Mouse (Mus musculus) liver, postnatal 0 days (tissue): Measurements from ENCODE around the gene St6galnac5. TPM values are rescaled to one million over a fixed set of nuclear protein-coding genes. Genes with fewer than 3 reads are reported as not detected.

Experiments
- ATAC-seq: fragments of 200-750 bp; cut with Nextera tagmentation; 2 replicates; pipeline ENCODE4 v1.8.0; 2017; ENCODE audit warnings: mild to moderate bottlenecking, moderate library complexity
- DNase-seq: peaks from one replicate; pipeline ENCODE4 v3.0.0-alpha.2; 2016
- H3K27ac ChIP-seq: fragments of 300-500 bp; sonication (generic); 2 replicates; pipeline ENCODE4 v1.5.1; 2014; ENCODE audit warnings: antibody characterized with exemption, moderate library complexity, mild to moderate bottlenecking, low read depth
- H3K27me3 ChIP-seq: fragments of 300-500 bp; sonication (generic); 2 replicates; pipeline ENCODE4 v1.6.1; 2014; ENCODE audit warnings: low read length, control low read depth, mixed read lengths; ENCODE audit not compliant: insufficient read depth
- H3K36me3 ChIP-seq: fragments of 300-500 bp; sonication (generic); replicated peaks from 2 replicates; pipeline ENCODE4 v1.6.1; 2014; ENCODE audit warnings: mild to moderate bottlenecking, control low read depth, low read length, moderate library complexity, mixed read lengths; ENCODE audit not compliant: insufficient read depth
- H3K4me1 ChIP-seq: fragments of 300-500 bp; sonication (generic); 2 replicates; pipeline ENCODE4 v1.6.1; 2014; ENCODE audit warnings: antibody characterized with exemption, mild to moderate bottlenecking, control low read depth; ENCODE audit not compliant: insufficient read depth
- H3K4me2 ChIP-seq: fragments of 300-500 bp; sonication (generic); 2 replicates; pipeline ENCODE4 v1.6.1; 2014; ENCODE audit warnings: low read depth, mild to moderate bottlenecking, low read length, moderate library complexity, mixed read lengths
- H3K4me3 ChIP-seq: fragments of 300-500 bp; sonication (generic); 2 replicates; pipeline ENCODE4 v1.5.1; 2014; ENCODE audit warnings: low read depth, low read length
- H3K9ac ChIP-seq: fragments of 300-500 bp; sonication (generic); replicated peaks from 2 replicates; pipeline ENCODE4 v1.6.1; 2014; ENCODE audit warnings: mild to moderate bottlenecking, moderate library complexity
- H3K9me3 ChIP-seq: fragments of 300-500 bp; sonication (generic); 2 replicates; pipeline ENCODE4 v1.6.1; 2016; ENCODE audit warnings: mild to moderate bottlenecking, control low read depth, low read length, mixed read lengths
- CTCF ChIP-seq: sonication (generic); IDR thresholded peaks from 2 replicates; pipeline ENCODE4 v1.5.1; 2016; ENCODE audit warnings: antibody characterized with exemption, low read depth
- EP300 ChIP-seq: IDR thresholded peaks from 2 replicates; pipeline ENCODE4 v1.6.1; 2016; ENCODE audit warnings: antibody characterized with exemption, low read depth, mild to moderate bottlenecking
- WGBS: fragments of 180-500 bp; shearing (Covaris S2); extraction: QIAGEN DNeasy Blood & Tissue Kit; methylation state at CpG from one replicate; pipeline ENCODE4 v1.1.7; 2014; ENCODE audit not compliant: insufficient replicate concordance; 5-methylcytosine and 5-hydroxymethylcytosine counted together
- polyA plus RNA-seq: library from polyadenylated mRNA; unstranded; fragments of >200 nt; fragmentation: Nextera tagmentation; extraction: Ambion mirVana; gene quantifications from 2 replicates; pipeline ENCODE4 v1.2.1, GENCODE M21; 2015

Gene St6galnac5
- polyA plus RNA-seq, 1 experiment from 2014 or later = 0.02 TPM

DNA sequence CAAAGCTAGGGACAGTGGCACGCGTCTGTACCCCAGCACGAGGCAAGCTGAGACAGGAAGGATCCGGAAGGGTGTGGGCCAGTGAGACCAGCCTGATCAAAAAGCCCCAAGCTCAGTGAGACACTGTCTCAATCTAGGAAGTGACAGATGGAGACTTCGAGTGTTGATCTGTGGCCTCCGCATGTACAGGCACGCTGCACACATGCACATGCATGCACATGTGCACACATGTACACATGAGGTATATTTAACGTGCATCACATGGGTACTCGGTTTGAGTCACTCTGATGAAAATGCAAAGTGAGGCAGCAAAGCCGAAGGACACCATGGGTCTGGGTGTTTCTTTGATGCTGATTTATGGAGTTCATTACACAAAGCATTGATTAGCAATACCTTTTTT is 77.0 kb downstream of the St6galnac5 start:
- TF ChIP-seq CTCF = no peak
- WGBS = 78% methylated on average over 10 of the region's 10 CpGs
- no peak overlapping the region for H3K9ac ChIP-seq

DNA sequence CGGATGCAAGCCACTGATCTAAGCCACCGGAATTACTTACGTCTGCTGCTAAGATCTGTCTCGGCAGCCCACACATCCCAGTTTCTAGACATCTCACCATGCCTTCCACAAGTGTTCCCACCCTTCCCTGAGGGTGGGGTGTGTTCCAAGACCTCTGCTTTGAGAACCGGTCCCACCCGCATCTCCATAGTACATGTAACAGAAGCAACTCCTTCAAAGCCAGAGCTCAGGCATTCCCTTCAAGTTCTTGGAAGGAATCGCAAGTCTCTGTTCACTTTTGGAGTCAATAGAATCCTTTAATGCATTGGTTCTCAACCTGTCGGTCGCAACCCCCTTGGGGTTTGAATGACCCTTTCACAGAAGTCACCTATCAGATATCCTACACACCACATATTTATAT is 83.1 kb downstream of the St6galnac5 start:
- H3K9ac ChIP-seq = no peak overlapping the region
- H3K9me3 ChIP-seq = no peaks in the 10 kb centered on the region
- H3K4me3 ChIP-seq = no peak overlapping the region
- no peak overlapping the region for H3K27ac ChIP-seq
- no peaks in the 10 kb centered on the region for H3K4me1 ChIP-seq
- no peaks in the 10 kb centered on the region for H3K27me3 ChIP-seq
- DNase-seq (no peak), ATAC-seq (no peak)
- 81% methylated on average over 9 of the region's 9 CpGs for WGBS
- TF ChIP-seq EP300 (no peak), CTCF (no peak)
- no peaks in the 10 kb centered on the region for H3K36me3 ChIP-seq
- H3K4me2 ChIP-seq = no peak overlapping the region

More for the DNA sequence above, 77.0 kb downstream of the St6galnac5 start:
- Histone ChIP-seq H3K36me3 (no peaks in the 10 kb centered on the region), H3K4me3 (no peak overlapping the region), H3K9me3 (no peaks in the 10 kb centered on the region), H3K4me2 (no peak overlapping the region), H3K4me1 (no peaks in the 10 kb centered on the region), H3K27me3 (no peaks in the 10 kb centered on the region), H3K27ac (no peak overlapping the region)
- DNase-seq (no peak), ATAC-seq (no peak)

DNA sequence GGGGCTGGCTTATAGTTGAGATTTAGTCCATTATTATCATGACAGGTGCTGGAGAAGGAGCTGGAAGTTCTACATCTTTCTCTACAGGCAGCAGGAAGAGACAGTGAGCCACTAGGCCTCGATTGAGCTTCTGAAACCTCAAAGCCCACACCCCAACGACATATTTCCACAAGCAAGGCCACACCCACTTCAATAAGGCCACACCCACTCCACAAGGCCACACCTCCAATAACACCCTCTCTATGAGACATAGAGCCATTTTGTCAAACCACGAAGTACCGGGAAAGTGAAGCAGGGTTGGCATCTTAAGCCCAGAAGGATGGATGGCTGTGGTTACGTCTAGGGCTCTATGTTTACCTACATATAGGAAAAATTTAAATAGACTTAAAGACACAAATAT is 84.8 kb downstream of the St6galnac5 start:
- 56% methylated on average over 5 of the region's 5 CpGs for WGBS
- H3K36me3 ChIP-seq = no peaks in the 10 kb centered on the region
- H3K9ac ChIP-seq = no peak overlapping the region
- ATAC-seq = no peak
- no peaks in the 10 kb centered on the region for H3K27me3 ChIP-seq
- DNase-seq = no peak
- no peaks in the 10 kb centered on the region for H3K9me3 ChIP-seq
- no peaks in the 10 kb centered on the region for H3K4me1 ChIP-seq
- no peak overlapping the region for H3K27ac ChIP-seq
- H3K4me3 ChIP-seq = no peak overlapping the region
- H3K4me2 ChIP-seq = no peak overlapping the region
- TF ChIP-seq CTCF (no peak), EP300 (no peak)

DNA sequence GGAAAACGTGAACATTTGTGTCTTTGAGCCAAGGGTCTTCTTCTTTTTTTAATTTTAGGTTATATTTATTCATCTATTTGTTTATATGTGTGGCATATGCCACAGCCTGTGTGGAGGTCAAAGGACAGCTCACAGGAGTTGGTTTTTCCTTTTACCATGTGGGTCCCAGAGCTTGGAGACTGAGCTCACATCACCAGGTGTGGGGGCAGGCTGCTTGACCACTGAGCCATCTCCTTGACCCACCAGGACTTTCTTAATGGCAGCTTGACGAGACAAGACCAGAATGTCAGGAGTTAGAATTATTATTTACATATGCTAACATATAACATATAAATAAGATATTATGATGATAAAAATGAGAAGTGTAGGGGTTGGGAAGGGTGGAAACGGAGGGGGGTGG is 85.9 kb downstream of the St6galnac5 start:
- ATAC-seq = no peak
- 58% methylated on average over 3 of the region's 3 CpGs for WGBS

DNA sequence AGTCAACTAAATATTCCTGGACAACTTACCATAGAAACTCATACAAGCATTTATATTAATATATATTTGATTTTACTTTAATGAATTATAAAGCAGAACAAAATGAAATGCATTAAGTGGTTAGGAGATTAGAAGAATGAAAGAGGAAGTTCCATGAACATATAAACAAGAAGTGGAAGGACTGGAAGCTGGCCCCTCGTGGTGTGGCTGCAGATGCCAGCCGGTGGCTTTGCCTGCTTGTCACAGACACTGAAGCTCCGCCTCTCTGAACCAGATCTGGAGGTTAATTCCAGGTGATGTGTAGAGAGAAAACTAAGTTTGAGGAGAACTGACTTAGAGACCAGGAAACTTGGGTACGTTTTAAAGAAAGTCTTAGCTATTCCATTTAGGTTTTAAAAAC is 87.1 kb downstream of the St6galnac5 start:
- Histone ChIP-seq H3K4me1 (no peaks in the 10 kb centered on the region), H3K36me3 (no peaks in the 10 kb centered on the region), H3K27ac (no peak overlapping the region), H3K4me2 (no peak overlapping the region), H3K9ac (no peak overlapping the region), H3K27me3 (no peaks in the 10 kb centered on the region), H3K9me3 (no peaks in the 10 kb centered on the region), H3K4me3 (no peak overlapping the region)
- DNase-seq = no peak
- WGBS = 21% methylated on average over 4 of the region's 4 CpGs
- no peak for ATAC-seq
- no peak for TF ChIP-seq CTCF
- TF ChIP-seq EP300 = no peak

More for the DNA sequence above, 85.9 kb downstream of the St6galnac5 start:
- Histone ChIP-seq H3K27me3 (no peaks in the 10 kb centered on the region), H3K4me2 (no peak overlapping the region), H3K9ac (no peak overlapping the region), H3K4me1 (no peaks in the 10 kb centered on the region), H3K27ac (no peak overlapping the region), H3K36me3 (no peaks in the 10 kb centered on the region), H3K4me3 (no peak overlapping the region), H3K9me3 (no peaks in the 10 kb centered on the region)
- no peak for DNase-seq
- TF ChIP-seq EP300 (no peak), CTCF (no peak)

DNA sequence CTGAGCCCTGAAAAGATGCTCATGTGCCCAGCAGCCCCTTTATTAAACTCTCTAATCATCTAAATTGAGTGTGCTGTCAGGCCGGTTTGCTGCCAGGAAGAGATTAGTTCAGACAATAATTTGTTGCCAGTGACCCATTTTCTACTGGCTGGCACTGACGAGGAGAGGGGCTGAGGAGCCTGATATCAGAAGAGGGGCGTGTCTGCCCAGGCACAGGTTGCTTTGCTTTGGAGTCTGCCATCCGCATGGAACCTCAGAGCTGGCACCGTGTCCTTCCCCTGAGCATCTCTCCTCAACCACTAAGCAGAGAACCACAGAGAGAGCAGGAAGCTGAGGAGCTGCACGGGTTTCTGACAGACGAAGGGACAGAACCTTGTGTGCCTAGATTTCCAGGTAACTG is 93.9 kb downstream of the St6galnac5 start:
- no peak for DNase-seq
- Histone ChIP-seq H3K36me3 (no peaks in the 10 kb centered on the region), H3K4me1 (no peaks in the 10 kb centered on the region), H3K27ac (no peak overlapping the region), H3K4me2 (no peak overlapping the region), H3K4me3 (no peak overlapping the region), H3K9ac (no peak overlapping the region), H3K27me3 (no peaks in the 10 kb centered on the region), H3K9me3 (no peaks in the 10 kb centered on the region)
- TF ChIP-seq EP300 (no peak), CTCF (no peak)
- 48% methylated on average over 7 of the region's 7 CpGs for WGBS
- no peak for ATAC-seq

DNA sequence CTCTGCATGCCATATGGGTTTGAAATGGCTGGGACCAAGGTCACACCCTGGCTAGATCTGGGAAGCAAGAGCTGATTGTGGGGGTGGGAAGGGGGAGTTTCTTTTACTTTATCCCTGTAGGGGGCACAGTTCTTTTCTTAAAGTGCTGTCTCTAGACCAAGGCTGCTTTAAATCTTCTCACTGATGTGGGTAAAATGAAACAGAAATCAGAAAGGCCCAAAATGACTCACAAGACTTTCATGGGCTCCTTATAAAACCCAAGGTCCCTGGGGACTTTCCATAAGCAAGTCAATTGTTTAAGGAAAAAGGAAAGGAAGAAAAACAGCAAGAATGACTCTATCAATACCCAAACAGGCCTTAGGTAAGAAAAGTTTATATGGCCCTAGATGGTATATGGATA is 95.3 kb downstream of the St6galnac5 start:
- Histone ChIP-seq H3K9me3 (no peaks in the 10 kb centered on the region), H3K9ac (no peak overlapping the region), H3K4me1 (no peaks in the 10 kb centered on the region), H3K27ac (no peak overlapping the region), H3K27me3 (no peaks in the 10 kb centered on the region), H3K4me2 (no peak overlapping the region), H3K36me3 (no peaks in the 10 kb centered on the region), H3K4me3 (no peak overlapping the region)
- no peak for DNase-seq
- TF ChIP-seq CTCF (no peak), EP300 (no peak)
- ATAC-seq = no peak
